Mouse (Mus musculus) embryonic facial prominence, embryonic 14.5 days (tissue): ENCODE measurements at regions not wholly inside any gene's neighbourhood (a gene's known extent, or its start where the extent isn't known, plus 50 kb on each side); places are given as distances from the start of the nearest gene placed in this dataset.

Source experiments
- ATAC-seq: fragments of 200-750 bp; cut with Nextera tagmentation; 2 replicates; pipeline ENCODE4 v1.8.0; 2017; ENCODE audit warnings: low read depth, moderate number of reproducible peaks, moderate TSS enrichment
- DNase-seq: peaks from one replicate; pipeline ENCODE4 v3.0.0-alpha.2; 2015; ENCODE audit warnings: low spot score
- H3K27ac ChIP-seq: fragments of 300-500 bp; sonication (generic); replicated peaks from 2 replicates; pipeline ENCODE4 v1.5.1; 2014; ENCODE audit warnings: low read depth, mild to moderate bottlenecking, low read length, moderate library complexity
- H3K27me3 ChIP-seq: fragments of 300-500 bp; sonication (generic); replicated peaks from 2 replicates; pipeline ENCODE4 v1.6.1; 2014; ENCODE audit warnings: low read length; ENCODE audit not compliant: control insufficient read depth, insufficient read depth
- H3K36me3 ChIP-seq: fragments of 300-500 bp; sonication (generic); 2 replicates; pipeline ENCODE4 v1.6.1; 2014; ENCODE audit warnings: low read length, mixed read lengths; ENCODE audit not compliant: control insufficient read depth, insufficient read depth
- H3K4me1 ChIP-seq: fragments of 300-500 bp; sonication (generic); 2 replicates; pipeline ENCODE4 v1.6.1; 2014; ENCODE audit warnings: antibody characterized with exemption, low read length; ENCODE audit not compliant: control insufficient read depth, insufficient read depth
- H3K4me2 ChIP-seq: fragments of 300-500 bp; sonication (generic); 2 replicates; pipeline ENCODE4 v1.6.1; 2014; ENCODE audit warnings: low read depth, mild to moderate bottlenecking, low read length, moderate library complexity, mixed read lengths
- H3K4me3 ChIP-seq: fragments of 300-500 bp; sonication (generic); 2 replicates; pipeline ENCODE4 v1.5.1; 2014; ENCODE audit warnings: low read depth, mild to moderate bottlenecking, low read length
- H3K9ac ChIP-seq: fragments of 300-500 bp; sonication (generic); 2 replicates; pipeline ENCODE4 v1.6.1; 2014; ENCODE audit warnings: low read depth, mild to moderate bottlenecking, low read length, moderate library complexity, mixed read lengths
- H3K9me3 ChIP-seq: fragments of 300-500 bp; sonication (generic); 2 replicates; pipeline ENCODE4 v1.6.1; 2016; ENCODE audit warnings: low read length; ENCODE audit not compliant: control insufficient read depth
- WGBS: fragments of 180-500 bp; shearing (Covaris S2); extraction: QIAGEN DNeasy Blood & Tissue Kit; methylation state at CpG from one replicate; pipeline ENCODE4 v1.1.7; 2014; 5-methylcytosine and 5-hydroxymethylcytosine counted together

GRCm38 (mm10) chr4:135042501-135042900 is 78.0 kb upstream of the Runx3 start:
- no peak overlapping the region for H3K9ac ChIP-seq
- ATAC-seq = no peak
- no peak for DNase-seq
- H3K4me2 ChIP-seq = no peak overlapping the region
- H3K36me3 ChIP-seq = no peaks in the 10 kb centered on the region
- WGBS = 69% methylated on average over 1 of the region's 1 CpGs
- no peak overlapping the region for H3K27ac ChIP-seq
- H3K4me3 ChIP-seq = no peak overlapping the region
- H3K9me3 ChIP-seq = no peaks in the 10 kb centered on the region
- peaks cover 4% of the 10 kb centered on the region for H3K4me1 ChIP-seq
- H3K27me3 ChIP-seq = no peaks in the 10 kb centered on the region

GRCm38 (mm10) chr4:135045054-135045453 is 75.4 kb upstream of the Runx3 start:
- ATAC-seq (no peak), DNase-seq (no peak)
- no peak overlapping the region for H3K27ac ChIP-seq
- H3K9me3 ChIP-seq = no peaks in the 10 kb centered on the region
- no peak overlapping the region for H3K4me2 ChIP-seq
- no peak overlapping the region for H3K4me3 ChIP-seq
- H3K27me3 ChIP-seq = no peaks in the 10 kb centered on the region
- peaks cover 4% of the 10 kb centered on the region for H3K4me1 ChIP-seq
- H3K9ac ChIP-seq = no peak overlapping the region
- 65% methylated on average over 16 of the region's 16 CpGs for WGBS
- H3K36me3 ChIP-seq = no peaks in the 10 kb centered on the region

DNA sequence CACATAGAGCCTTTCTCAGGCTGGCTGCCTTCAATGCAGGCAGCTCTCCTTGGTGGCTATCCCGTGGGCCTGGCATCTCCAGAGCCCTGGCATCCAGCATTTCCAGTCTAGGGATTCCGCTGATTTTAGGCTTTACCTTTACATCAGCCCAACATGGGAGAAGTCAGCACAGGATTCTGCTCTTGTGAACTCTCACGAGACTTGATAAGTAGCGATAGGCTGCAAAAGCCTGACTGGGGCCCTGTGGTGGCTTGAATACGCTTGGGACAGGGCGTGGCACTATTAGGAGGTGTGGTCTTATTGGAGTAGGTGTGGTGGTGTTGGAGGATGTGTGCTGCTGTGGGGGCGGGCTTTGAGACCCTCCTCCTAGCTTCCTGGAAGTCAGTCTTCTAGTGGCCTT is 73.8 kb upstream of the Runx3 start:
- Histone ChIP-seq H3K36me3 (no peaks in the 10 kb centered on the region), H3K4me2 (no peak overlapping the region), H3K27ac (no peak overlapping the region), H3K4me3 (no peak overlapping the region), H3K4me1 (peaks cover 4% of the 10 kb centered on the region), H3K9me3 (no peaks in the 10 kb centered on the region), H3K27me3 (no peaks in the 10 kb centered on the region), H3K9ac (no peak overlapping the region)
- 85% methylated on average over 7 of the region's 7 CpGs for WGBS
- ATAC-seq (no peak), DNase-seq (no peak)

DNA sequence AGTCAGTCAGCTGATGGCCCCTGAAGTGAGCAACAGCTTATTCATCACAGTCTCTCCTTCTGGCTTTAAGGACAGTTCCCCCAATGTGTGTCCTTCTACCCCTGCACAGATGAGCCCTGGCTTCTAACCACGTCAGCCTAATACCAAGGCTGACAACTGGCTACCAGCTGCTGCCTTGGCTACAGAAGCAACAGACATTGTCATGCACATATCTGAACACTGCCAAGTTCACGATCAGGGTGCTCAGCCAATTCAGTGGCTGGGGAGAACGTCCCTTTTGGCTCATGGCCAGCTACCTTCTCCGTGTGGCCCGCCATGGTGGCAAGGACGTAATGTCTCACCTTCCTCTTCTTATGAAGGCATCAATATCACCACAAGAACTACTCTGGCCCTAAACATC is 73.2 kb upstream of the Runx3 start:
- H3K4me3 ChIP-seq = no peak overlapping the region
- no peaks in the 10 kb centered on the region for H3K36me3 ChIP-seq
- no peak overlapping the region for H3K27ac ChIP-seq
- no peaks in the 10 kb centered on the region for H3K9me3 ChIP-seq
- H3K27me3 ChIP-seq = no peaks in the 10 kb centered on the region
- H3K4me1 ChIP-seq = peaks cover 4% of the 10 kb centered on the region
- H3K4me2 ChIP-seq = no peak overlapping the region
- no peak overlapping the region for H3K9ac ChIP-seq
- DNase-seq = no peak
- WGBS = 69% methylated on average over 6 of the region's 6 CpGs
- no peak for ATAC-seq

DNA sequence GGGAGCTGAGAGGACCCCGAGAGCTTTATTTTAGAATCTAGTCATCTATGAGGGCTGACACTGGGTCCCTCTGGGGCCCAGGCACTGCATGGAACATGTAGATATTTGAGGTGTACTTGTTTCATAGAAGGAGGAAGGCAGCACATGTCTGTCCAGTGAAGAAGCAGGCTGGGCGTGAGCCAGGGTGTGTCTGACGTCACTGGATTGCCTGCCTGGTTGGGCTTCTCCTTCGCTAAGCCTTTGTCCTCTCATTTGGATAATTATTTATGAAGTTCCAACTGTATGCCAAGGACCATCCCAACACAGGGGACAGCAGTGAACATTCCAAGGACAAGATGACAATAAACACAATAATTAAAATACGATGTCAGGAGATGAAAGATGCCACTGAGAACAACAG is 72.7 kb upstream of the Runx3 start:
- no peak for DNase-seq
- H3K9ac ChIP-seq = no peak overlapping the region
- no peak for ATAC-seq
- H3K9me3 ChIP-seq = no peaks in the 10 kb centered on the region
- no peaks in the 10 kb centered on the region for H3K36me3 ChIP-seq
- no peak overlapping the region for H3K27ac ChIP-seq
- no peaks in the 10 kb centered on the region for H3K27me3 ChIP-seq
- H3K4me3 ChIP-seq = no peak overlapping the region
- H3K4me2 ChIP-seq = no peak overlapping the region
- peaks cover 4% of the 10 kb centered on the region for H3K4me1 ChIP-seq
- WGBS = 76% methylated on average over 5 of the region's 5 CpGs

- no peaks in the 10 kb centered on the region for H3K9me3 ChIP-seq
- no peak for DNase-seq
- no peak overlapping the region for H3K4me3 ChIP-seq
- peaks cover 3% of the 10 kb centered on the region for H3K4me1 ChIP-seq
- H3K36me3 ChIP-seq = no peaks in the 10 kb centered on the region
- H3K27ac ChIP-seq = no peak overlapping the region
- WGBS = 47% methylated on average over 9 of the region's 10 CpGs
- H3K4me2 ChIP-seq = no peak overlapping the region
- H3K27me3 ChIP-seq = no peaks in the 10 kb centered on the region
- no peak overlapping the region for H3K9ac ChIP-seq
- no peak for ATAC-seq
These were observed 70.5 kb upstream of the Runx3 start for GRCm38 (mm10) chr4:135049924-135050323.

DNA sequence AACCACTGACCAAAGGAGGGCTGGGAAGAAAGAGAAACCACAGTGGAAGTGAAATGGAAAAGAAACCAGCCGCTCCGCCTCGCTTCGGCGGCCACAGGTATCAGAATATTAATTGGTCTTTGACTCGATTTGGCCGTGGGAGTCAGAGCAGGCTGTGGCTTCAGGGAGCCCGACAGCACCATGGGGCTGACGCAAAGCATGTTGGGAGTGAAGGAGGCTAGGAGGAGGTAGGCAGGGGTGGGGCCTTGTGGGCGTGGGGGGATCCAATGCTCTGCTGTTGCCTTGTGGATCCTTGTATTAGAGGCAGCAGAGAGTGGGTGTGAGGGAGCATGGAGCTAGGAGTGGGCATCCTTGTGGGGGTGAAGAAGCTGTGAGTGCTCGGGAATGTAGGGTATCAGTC is 69.0 kb upstream of the Runx3 start:
- H3K4me2 ChIP-seq = no peak overlapping the region
- no peak overlapping the region for H3K9ac ChIP-seq
- H3K27ac ChIP-seq = no peak overlapping the region
- no peak for ATAC-seq
- no peaks in the 10 kb centered on the region for H3K4me1 ChIP-seq
- no peaks in the 10 kb centered on the region for H3K27me3 ChIP-seq
- WGBS = 75% methylated on average over 11 of the region's 11 CpGs
- no peaks in the 10 kb centered on the region for H3K36me3 ChIP-seq
- no peak overlapping the region for H3K4me3 ChIP-seq
- DNase-seq = no peak
- no peaks in the 10 kb centered on the region for H3K9me3 ChIP-seq

DNA sequence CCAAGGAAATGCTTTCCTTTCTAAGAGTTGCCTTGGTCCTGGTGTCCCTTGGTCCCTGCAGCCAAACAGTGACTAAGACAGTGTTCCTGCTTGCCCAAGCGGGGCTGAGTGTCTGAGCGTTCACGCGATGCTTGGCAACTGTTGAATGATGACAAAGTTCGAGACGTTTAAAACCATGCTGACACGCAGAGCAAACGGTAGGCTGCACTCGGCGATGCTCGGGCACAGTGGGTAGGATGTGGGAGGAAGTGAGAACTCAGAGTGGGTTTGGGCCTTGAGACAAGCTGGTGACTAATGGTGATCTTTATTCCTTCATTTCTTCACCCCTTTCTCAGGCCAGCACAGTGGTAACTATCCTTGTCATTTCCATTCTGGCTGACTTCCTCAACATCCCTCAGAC is 66.9 kb upstream of the Runx3 start:
- H3K9me3 ChIP-seq = no peaks in the 10 kb centered on the region
- no peak overlapping the region for H3K27ac ChIP-seq
- no peak overlapping the region for H3K4me3 ChIP-seq
- no peaks in the 10 kb centered on the region for H3K27me3 ChIP-seq
- H3K4me1 ChIP-seq = no peaks in the 10 kb centered on the region
- 94% methylated on average over 11 of the region's 11 CpGs for WGBS
- no peak overlapping the region for H3K9ac ChIP-seq
- DNase-seq (no peak), ATAC-seq (no peak)
- H3K4me2 ChIP-seq = no peak overlapping the region
- no peaks in the 10 kb centered on the region for H3K36me3 ChIP-seq

DNA sequence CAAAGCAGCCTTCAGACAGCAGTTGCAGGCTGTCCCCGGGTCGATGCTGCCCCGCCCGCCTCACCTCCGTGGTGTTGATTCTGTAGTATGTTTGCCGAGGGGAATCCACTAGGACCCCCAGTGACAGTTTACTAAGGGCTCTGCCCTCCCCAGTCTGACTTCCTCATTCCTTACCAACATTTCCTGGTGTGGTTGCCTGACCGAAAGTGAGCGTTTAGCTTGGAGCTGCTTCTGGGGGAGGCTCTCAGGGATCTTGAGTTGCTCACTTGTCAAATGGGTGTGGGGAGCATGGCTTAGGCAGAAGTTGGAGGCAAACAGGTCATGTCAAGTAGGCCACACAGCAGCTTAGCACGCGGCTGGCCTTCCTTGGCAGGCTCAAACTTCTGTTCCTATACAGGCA is 66.1 kb upstream of the Runx3 start:
- no peaks in the 10 kb centered on the region for H3K36me3 ChIP-seq
- H3K4me2 ChIP-seq = no peak overlapping the region
- no peaks in the 10 kb centered on the region for H3K4me1 ChIP-seq
- H3K9me3 ChIP-seq = no peaks in the 10 kb centered on the region
- H3K27ac ChIP-seq = no peak overlapping the region
- H3K27me3 ChIP-seq = no peaks in the 10 kb centered on the region
- 77% methylated on average over 10 of the region's 10 CpGs for WGBS
- ATAC-seq (no peak), DNase-seq (no peak)
- H3K4me3 ChIP-seq = no peak overlapping the region
- H3K9ac ChIP-seq = no peak overlapping the region
